Mouse (Mus musculus) activated CD4-positive, CD25-positive, alpha-beta regulatory T cell, adult 4 months (primary cell): ENCODE data around the gene Dhx37. TPM values are rescaled to one million over a fixed set of nuclear protein-coding genes. Genes with fewer than 3 reads are reported as not detected.
"Not testable (repeated sequence)": the region's sequence is repeated elsewhere in the genome, so short reads cannot be mapped to it uniquely, and the experiment has no call there.

Experiments
- ATAC-seq: one replicate; pipeline ENCODE4 v1.8.0; 2017
- polyA plus RNA-seq, 2 experiments: library from polyadenylated mRNA; unstranded; fragments of 100-300 nt; shearing (Covaris generic); gene quantifications; one replicate each; pipeline ENCODE4 v1.2.1; 2017

Dhx37 gene
- polyA plus RNA-seq, 2 experiments from 2014 or later = 6.1 to 13.8 TPM

DNA sequence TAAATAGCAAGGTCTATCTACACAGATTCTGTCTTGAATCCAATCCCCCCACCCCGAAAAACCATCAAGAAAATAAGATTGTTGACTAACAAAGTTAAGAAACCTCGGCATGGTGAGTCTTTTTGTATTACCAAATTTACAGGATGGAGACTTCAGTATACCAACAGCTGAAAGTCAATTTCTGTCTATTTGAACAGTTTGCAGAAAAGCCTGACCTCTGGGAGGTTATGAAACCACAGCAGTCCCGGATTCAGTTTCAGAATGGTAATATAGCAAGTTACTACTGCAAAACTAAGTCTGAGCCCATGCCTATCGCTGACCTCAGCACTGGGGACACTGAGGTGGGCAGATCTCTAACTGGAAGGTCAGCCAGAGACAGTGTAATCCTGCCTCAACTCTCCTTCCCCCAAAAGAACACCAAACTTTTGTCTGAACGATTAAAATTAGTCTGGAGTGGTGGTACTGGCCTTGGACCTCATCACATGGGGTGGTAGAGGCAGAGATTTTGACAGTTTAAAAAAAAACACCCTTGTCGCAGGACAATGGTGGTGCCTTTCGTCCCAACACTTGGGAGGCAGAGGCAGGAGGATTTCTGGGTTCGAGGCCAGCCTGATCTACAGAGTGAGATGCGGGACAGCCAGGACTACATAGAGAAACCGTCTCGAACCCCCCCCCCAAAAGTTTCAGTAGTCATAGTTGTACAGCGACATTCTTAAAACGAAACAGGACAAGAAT, 45.4 kb downstream of the Dhx37 start:
- no peak for ATAC-seq

DNA sequence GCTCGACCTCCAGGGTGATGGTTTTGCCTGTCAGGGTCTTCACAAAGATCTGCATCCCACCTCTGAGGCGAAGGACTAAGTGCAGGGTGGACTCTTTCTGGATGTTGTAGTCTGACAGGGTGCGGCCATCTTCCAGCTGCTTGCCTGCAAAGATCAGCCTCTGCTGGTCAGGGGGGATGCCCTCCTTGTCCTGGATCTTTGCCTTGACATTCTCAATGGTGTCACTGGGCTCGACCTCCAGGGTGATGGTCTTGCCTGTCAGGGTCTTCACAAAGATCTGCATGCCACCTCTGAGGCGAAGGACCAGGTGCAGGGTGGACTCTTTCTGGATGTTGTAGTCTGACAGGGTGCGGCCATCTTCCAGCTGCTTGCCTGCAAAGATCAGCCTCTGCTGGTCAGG, 46.6 kb downstream of the Dhx37 start:
- not testable (repeated sequence) for ATAC-seq

DNA sequence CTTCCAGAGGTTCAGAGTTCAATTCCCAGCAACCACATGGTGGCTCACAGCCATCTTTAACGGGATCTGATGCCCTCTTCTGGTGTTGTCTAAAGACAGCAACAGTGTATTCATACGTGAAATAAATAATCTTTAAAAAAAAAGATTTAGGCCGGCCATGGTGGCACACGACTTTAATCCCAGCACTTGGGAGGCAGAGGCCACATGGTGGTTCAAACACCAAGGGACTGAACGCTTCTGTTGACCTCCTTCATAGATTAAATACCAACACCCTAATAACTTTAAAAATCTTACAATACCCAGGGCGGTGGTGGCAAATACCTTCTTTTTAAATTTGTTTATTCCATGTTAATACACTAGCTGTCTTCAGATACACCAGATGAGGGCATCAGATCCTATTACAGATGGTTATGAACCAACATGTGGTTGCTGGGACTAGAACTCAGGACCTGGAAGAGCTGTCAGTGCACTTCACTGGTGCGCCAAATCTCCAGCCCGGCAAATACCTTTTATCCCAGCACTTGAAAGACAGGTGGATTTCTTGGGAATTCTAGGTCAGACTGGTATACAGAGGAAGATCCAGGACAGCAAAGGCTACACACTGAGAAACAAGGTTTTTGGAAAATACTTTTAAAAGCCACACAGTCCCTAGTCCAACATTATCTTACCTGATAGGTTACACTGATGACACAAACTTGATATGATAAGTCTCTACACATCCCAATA, 48.5 kb downstream of the Dhx37 start:
- no peak for ATAC-seq

DNA sequence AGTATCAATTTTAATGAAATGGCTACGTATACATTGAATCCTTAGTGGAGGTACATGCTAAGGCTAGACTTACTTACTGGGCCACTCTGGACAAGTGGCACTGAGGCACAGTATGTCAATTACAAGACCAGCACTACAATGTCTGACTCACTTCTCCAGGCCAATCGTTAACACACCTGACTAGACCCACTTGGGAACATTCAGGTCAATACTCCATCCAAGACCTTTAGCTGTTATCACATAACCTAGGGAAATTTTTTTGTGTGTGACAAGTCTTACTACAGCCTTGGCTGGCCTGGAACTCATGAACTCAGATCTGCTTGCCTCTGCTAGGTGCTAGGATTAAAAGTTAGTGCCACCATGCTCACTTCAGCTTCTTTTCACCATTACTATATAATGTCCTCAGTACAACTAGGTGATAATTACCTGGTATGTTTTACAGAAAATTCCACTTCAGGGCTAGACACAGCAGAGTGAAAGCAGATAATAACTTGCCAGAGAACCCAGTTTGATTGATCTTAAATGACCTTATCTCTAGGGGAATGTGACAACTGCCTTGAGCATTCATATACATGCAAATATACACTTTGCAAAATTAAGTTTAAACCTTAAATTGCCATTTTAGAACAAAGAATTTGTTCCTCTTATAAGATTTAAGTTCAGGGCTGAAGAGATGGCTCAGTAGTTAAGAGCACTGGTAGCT, 49.3 kb downstream of the Dhx37 start:
- ATAC-seq = no peak

GRCm38 (mm10) chr5:125383637-125384420, 50.1 kb downstream of the Dhx37 start:
- no peak for ATAC-seq

GRCm38 (mm10) chr5:125382673-125383558, 51.0 kb downstream of the Dhx37 start:
- peak; percentile 38 for ATAC-seq

GRCm38 (mm10) chr5:125381954-125382672, 51.8 kb downstream of the Dhx37 start:
- ATAC-seq = no peak

GRCm38 (mm10) chr5:125378919-125379318, 55.0 kb downstream of the Dhx37 start:
- ATAC-seq = no peak

DNA sequence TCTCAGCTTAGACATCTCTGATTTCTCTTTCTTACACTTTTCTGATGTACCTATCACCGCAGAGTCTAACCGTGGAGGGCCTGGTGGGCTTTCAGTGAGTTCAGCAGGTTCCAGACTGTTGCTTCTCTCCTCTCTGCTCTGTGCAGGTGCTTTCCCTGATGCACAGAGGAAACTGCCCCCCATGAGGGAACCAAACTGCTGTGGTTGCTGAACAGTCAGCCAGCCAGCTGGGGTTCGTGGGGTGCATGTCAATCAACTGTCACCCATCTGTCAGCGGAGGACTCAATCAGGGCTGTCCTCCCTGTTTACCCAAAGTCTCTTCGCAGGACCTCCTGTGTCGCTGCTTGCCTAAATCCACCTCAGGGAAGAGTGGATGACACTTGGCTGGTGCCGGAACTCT, 56.7 kb downstream of the Dhx37 start:
- ATAC-seq = no peak

- no peak for ATAC-seq
Observed at GRCm38 (mm10) chr5:125375871-125376270, 58.0 kb downstream of the Dhx37 start.

DNA sequence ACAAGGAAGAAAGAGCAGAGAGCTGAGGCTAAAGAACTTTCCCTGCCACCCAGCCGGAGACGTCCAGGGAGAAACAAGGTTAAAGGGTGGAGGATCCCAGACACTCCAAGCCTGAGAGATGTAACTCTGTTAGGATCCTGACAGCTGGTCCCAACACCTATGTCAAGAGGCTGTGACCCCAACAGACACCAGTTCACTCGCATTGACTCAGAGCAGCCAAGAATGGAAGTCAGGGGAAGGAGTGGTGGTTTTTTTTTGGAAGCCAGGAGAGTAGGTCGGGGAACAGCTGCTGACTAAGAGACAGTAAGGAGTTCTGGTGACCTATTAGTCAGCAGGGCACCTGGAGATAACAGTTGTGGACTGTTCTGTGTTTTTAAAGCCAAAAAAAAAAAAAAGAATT, 61.9 kb downstream of the Dhx37 start:
- no peak for ATAC-seq

- ATAC-seq = no peak
Observed at GRCm38 (mm10) chr5:125370950-125371693, 62.8 kb downstream of the Dhx37 start.

DNA sequence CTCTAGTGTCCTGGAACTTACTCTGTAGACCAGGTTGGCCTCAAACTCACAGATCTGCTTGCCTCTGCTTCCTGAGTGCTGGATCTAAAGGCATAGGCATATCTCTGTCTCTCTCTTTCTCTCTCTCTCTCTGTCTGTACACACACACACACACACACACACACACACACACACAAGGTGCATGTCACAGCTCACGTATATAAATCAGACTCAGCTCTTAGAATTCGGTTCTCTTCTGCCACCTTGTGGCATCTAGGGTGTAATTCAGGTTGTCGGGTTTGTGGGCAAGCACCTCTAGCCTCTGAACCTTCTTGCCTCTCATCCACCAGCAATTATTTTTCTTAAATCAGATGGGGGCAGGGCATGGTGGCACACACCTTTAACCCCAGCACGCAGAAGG, 65.4 kb downstream of the Dhx37 start:
- no peak for ATAC-seq

DNA sequence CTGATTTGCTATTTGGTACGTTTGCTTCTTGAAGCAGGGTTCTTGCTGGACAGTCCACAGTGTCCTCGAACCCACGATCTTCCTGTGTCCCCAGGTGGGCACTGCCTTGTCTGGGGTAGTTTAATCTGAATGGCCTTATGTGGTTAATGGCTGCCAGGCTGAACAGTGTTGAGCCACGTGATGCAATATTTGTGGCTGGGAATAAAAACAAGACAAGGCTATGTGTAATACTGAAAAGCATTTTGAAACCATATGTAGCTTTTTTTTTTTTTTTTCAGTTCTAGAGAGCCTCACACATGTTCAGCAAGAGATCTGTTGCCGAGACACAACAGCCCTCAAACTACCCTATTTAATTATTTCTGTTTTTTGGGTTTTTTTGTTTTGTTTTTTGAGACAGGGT, 65.8 kb downstream of the Dhx37 start:
- ATAC-seq = no peak

GRCm38 (mm10) chr5:125364851-125365429, 69.0 kb downstream of the Dhx37 start:
- no peak for ATAC-seq

DNA sequence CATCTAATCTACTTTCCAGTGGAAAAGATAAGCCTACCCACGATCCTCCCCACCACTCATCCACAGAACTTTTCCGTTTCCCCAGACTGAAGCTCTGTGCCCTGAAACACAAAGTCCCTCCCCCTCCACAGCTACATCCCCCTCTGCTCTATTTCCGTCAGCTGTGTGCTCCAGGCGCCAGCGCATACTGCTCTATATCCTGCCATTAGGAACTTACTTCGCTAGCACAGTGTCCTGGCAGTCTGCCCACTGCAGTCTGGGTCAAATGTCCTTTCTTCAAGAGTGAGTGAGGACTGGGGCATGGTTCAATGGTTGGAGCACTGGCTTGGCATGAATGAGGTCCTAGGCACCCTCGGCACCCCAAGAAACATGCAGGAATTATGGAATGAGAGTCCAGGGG, 70.0 kb downstream of the Dhx37 start:
- ATAC-seq = no peak
